Mouse (Mus musculus): ENCODE measurements around the gene Palm2. TPM values are rescaled to one million over a fixed set of nuclear protein-coding genes. Genes with fewer than 3 reads are reported as not detected.
A peak's percentile ranks its signal among the peaks of the same experiment; 100 is the strongest.

Palm2 gene
- polyA plus RNA-seq, 1 experiment from 2014 or later, result 10.2 TPM

DNA sequence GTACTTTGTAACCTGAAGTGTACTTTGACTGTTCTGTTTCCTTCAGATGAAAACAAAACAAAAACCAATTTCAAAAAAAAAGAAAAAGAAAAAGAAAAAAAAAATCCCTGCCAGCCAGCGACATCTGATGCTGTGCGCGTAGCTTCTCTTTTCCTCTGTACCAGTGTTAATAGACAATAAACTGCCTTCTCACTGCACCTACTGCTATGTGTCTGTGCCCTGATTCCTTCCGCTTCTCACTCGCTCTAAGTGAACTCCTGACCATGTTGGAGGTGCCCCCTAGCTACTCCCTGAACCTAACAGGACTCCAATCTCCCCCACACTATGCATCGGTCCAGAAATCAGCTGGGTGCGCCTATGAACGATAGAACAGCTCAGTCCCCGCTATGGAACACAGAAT is 283.3 kb downstream of the Palm2 start, which contains the start of gene Akap2:
Gene Akap2, plus strand, starts transcription at position 304 of the 400 bp plus-strand sequence.
- Histone ChIP-seq H3K9ac (replicated peaks; ENCODE audit: low read length) (no peak within 1 kb of the TSS), H3K36me3 (ENCODE audit: control insufficient read depth, insufficient read depth, low read length) (no peaks in the 10 kb centered on the region), H3K4me1 (ENCODE audit: control insufficient read depth, insufficient read depth, low read length) (no peaks in the 10 kb centered on the region), H3K27me3 (ENCODE audit: control insufficient read depth, insufficient read depth, low read length) (no peaks in the 10 kb centered on the region), H3K4me2 (ENCODE audit: low read length) (no peak within 1 kb of the TSS), H3K4me3 (replicated peaks; ENCODE audit: low read depth, low read length) (no peak within 1 kb of the TSS), H3K27ac (replicated peaks; ENCODE audit: low read depth, low read length) (no peak within 1 kb of the TSS), H3K9me3 (ENCODE audit: control insufficient read depth, low read length) (no peaks in the 10 kb centered on the region)
- no peak for DNase-seq
- ATAC-seq (ENCODE audit: low FRiP score, low TSS enrichment), result no peak
- WGBS, result 73% methylated on average over 9 of the region's 9 CpGs

DNA sequence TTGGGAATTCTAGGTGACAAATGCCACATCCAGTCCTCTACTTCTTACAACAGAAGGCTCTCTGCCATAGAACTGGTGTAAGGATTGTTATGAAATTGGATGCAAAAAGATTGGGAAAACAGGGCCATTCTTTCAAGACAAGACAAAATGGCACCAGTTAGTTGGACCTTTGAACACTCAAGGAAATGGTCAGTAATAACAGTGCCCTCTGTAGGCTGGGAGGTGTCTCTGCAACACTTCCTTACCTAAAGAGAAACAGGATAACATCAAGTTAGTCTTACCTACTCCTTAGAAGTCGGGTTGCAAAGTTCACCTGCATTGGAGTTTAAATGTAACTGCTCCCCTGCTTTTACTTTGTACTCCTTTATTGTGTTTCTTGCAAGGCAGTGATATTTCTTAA is 285.3 kb downstream of the Palm2 start:
- ATAC-seq (ENCODE audit: low FRiP score, low TSS enrichment) (no peak), DNase-seq (no peak)
- WGBS, result 91% methylated on average over 1 of the region's 1 CpGs
- no peak overlapping the region for H3K4me3 ChIP-seq (replicated peaks; ENCODE audit: low read depth, low read length)
- no peak overlapping the region for H3K27ac ChIP-seq (replicated peaks; ENCODE audit: low read depth, low read length)
- no peaks in the 10 kb centered on the region for H3K36me3 ChIP-seq (ENCODE audit: control insufficient read depth, insufficient read depth, low read length)
- H3K4me1 ChIP-seq (ENCODE audit: control insufficient read depth, insufficient read depth, low read length), result no peaks in the 10 kb centered on the region
- H3K4me2 ChIP-seq (ENCODE audit: low read length), result no peak overlapping the region
- H3K27me3 ChIP-seq (ENCODE audit: control insufficient read depth, insufficient read depth, low read length), result no peaks in the 10 kb centered on the region
- no peak overlapping the region for H3K9ac ChIP-seq (replicated peaks; ENCODE audit: low read length)
- H3K9me3 ChIP-seq (ENCODE audit: control insufficient read depth, low read length), result no peaks in the 10 kb centered on the region

DNA sequence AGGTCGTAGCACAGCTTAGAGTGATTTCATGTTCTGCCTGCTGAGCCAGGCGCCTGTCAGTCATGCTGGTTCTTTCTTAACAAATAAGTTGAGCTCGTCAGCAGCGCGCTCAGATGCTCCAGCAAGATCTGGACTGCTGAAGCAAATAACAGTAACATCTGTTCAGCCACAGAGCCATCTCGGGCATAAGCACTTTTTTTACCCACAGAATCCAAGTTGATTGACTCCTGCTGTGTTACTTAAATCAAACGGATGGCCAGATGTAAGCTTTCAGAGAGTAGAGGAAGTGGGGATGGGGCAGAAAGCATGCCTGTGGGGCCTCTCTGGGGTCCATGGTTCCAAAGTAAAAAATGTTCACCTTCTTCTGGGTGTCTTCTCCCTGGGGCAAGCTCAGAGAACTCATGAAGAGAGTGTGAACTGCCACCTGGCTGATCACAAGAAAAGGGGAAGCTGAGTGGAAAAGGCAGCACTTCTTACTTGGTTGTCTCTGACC is 286.9 kb downstream of the Palm2 start:
- no peaks in the 10 kb centered on the region for H3K27me3 ChIP-seq (ENCODE audit: control insufficient read depth, insufficient read depth, low read length)
- 17% methylated on average over 7 of the region's 7 CpGs for WGBS
- no peak for ATAC-seq (ENCODE audit: low FRiP score, low TSS enrichment)
- peak; percentile 44 for DNase-seq
- H3K4me3 ChIP-seq (replicated peaks; ENCODE audit: low read depth, low read length), result no peak overlapping the region
- no peaks in the 10 kb centered on the region for H3K9me3 ChIP-seq (ENCODE audit: control insufficient read depth, low read length)
- no peak overlapping the region for H3K9ac ChIP-seq (replicated peaks; ENCODE audit: low read length)
- H3K4me1 ChIP-seq (ENCODE audit: control insufficient read depth, insufficient read depth, low read length), result no peaks in the 10 kb centered on the region
- H3K27ac ChIP-seq (replicated peaks; ENCODE audit: low read depth, low read length), result no peak overlapping the region
- no peak overlapping the region for H3K4me2 ChIP-seq (ENCODE audit: low read length)
- H3K36me3 ChIP-seq (ENCODE audit: control insufficient read depth, insufficient read depth, low read length), result no peaks in the 10 kb centered on the region

DNA sequence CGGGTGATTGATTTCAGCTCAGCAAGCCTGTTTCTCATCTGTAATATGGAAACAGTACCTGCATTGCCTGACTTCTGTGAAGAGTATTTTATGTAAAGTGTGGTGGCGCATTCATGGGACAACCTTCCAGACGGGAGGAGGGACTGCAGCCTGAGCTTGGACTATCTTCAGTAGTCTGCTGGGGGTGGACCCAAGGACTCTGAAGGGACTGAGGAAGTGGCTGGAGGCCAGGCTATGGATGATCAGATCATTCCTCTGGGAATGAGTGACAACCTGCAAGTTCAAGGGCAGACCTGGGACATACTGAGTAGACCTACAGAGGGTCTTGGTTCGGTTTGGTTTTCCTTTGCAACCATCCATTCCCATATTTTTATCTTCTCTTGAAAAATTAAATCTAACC is 288.2 kb downstream of the Palm2 start:
- no peak overlapping the region for H3K27ac ChIP-seq (replicated peaks; ENCODE audit: low read depth, low read length)
- no peak overlapping the region for H3K9ac ChIP-seq (replicated peaks; ENCODE audit: low read length)
- no peak overlapping the region for H3K4me2 ChIP-seq (ENCODE audit: low read length)
- no peaks in the 10 kb centered on the region for H3K9me3 ChIP-seq (ENCODE audit: control insufficient read depth, low read length)
- H3K27me3 ChIP-seq (ENCODE audit: control insufficient read depth, insufficient read depth, low read length), result no peaks in the 10 kb centered on the region
- ATAC-seq (ENCODE audit: low FRiP score, low TSS enrichment) (no peak), DNase-seq (no peak)
- H3K4me1 ChIP-seq (ENCODE audit: control insufficient read depth, insufficient read depth, low read length), result no peaks in the 10 kb centered on the region
- H3K36me3 ChIP-seq (ENCODE audit: control insufficient read depth, insufficient read depth, low read length), result no peaks in the 10 kb centered on the region
- H3K4me3 ChIP-seq (replicated peaks; ENCODE audit: low read depth, low read length), result no peak overlapping the region
- WGBS, result 91% methylated on average over 4 of the region's 4 CpGs

DNA sequence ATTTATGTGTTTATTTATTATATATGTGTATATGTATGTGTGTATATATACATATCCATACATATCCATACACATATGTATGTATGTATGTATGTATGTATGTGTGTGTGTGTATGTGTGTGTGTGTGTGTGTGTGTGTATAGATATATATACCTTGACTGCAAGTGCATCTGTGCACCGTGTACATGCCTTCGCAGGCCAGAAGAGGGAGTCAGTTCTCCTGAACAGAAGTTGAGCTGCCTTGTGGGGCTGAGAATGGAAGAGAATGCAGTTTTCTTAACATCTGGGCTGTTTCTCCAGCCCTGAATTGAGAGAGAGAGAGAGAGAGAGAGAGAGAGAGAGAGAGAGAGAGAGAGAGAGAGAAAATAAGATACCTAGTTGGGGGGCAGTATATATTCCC is 289.6 kb downstream of the Palm2 start:
- no peaks in the 10 kb centered on the region for H3K36me3 ChIP-seq (ENCODE audit: control insufficient read depth, insufficient read depth, low read length)
- 44% methylated on average over 2 of the region's 2 CpGs for WGBS
- no peak overlapping the region for H3K4me3 ChIP-seq (replicated peaks; ENCODE audit: low read depth, low read length)
- H3K9me3 ChIP-seq (ENCODE audit: control insufficient read depth, low read length), result no peaks in the 10 kb centered on the region
- DNase-seq, result no peak
- no peak overlapping the region for H3K9ac ChIP-seq (replicated peaks; ENCODE audit: low read length)
- no peaks in the 10 kb centered on the region for H3K4me1 ChIP-seq (ENCODE audit: control insufficient read depth, insufficient read depth, low read length)
- no peak overlapping the region for H3K27ac ChIP-seq (replicated peaks; ENCODE audit: low read depth, low read length)
- H3K4me2 ChIP-seq (ENCODE audit: low read length), result no peak overlapping the region
- no peak for ATAC-seq (ENCODE audit: low FRiP score, low TSS enrichment)
- H3K27me3 ChIP-seq (ENCODE audit: control insufficient read depth, insufficient read depth, low read length), result no peaks in the 10 kb centered on the region

DNA sequence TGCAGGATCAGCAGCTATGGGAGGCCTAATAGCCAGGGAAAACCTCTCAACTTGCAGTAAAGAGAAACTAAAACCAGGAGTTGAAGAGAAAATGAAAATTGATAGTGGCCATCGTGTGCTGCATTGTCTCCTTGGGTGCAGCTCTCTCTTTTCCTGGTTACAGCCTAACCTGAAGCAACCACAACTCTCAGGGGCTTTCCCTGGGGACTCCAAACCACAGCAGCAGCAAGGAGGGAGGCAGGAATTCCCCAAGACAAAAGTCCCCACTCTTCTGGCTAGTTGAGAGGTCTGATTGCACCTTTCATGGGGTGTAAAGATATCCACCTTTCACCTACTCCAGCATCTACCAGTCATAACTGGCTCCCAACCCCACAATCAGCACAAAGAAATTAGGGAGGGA is 291.5 kb downstream of the Palm2 start:
- Histone ChIP-seq H3K9me3 (ENCODE audit: control insufficient read depth, low read length) (no peaks in the 10 kb centered on the region), H3K36me3 (ENCODE audit: control insufficient read depth, insufficient read depth, low read length) (no peaks in the 10 kb centered on the region), H3K27ac (replicated peaks; ENCODE audit: low read depth, low read length) (no peak overlapping the region), H3K27me3 (ENCODE audit: control insufficient read depth, insufficient read depth, low read length) (no peaks in the 10 kb centered on the region), H3K9ac (replicated peaks; ENCODE audit: low read length) (no peak overlapping the region), H3K4me2 (ENCODE audit: low read length) (no peak overlapping the region), H3K4me1 (ENCODE audit: control insufficient read depth, insufficient read depth, low read length) (no peaks in the 10 kb centered on the region), H3K4me3 (replicated peaks; ENCODE audit: low read depth, low read length) (no peak overlapping the region)
- DNase-seq (no peak), ATAC-seq (ENCODE audit: low FRiP score, low TSS enrichment) (no peak)
- 84% methylated on average over 1 of the region's 1 CpGs for WGBS

DNA sequence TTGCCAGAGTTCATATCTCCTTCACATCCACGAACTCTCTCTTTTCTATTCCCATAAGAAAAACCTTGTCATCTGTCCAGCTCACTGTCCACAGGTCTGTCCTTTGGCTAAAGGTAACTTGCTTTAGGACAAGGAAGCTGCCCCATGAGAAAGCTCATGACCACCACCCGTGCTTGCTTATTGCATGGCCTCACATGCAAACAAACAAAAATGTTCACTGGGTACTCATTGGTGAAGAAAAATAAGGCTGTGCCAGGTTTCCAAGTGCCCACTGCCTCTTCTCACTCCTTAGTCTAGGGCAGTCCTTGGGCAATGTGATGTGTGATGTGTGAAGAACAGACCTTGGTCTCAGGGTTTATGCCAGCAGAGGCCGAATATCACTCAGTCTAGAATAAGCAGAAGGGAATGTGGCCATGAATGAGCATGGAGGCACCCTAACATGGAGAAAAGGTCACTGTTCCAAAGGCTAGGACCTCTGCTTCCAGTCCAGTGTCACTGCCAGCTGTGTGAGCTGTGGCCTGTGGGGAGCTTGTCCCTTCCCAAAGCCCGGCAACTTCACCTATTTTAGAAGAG is 294.6 kb downstream of the Palm2 start:
- 84% methylated on average over 4 of the region's 4 CpGs for WGBS
- no peaks in the 10 kb centered on the region for H3K36me3 ChIP-seq (ENCODE audit: control insufficient read depth, insufficient read depth, low read length)
- DNase-seq, result no peak

DNA sequence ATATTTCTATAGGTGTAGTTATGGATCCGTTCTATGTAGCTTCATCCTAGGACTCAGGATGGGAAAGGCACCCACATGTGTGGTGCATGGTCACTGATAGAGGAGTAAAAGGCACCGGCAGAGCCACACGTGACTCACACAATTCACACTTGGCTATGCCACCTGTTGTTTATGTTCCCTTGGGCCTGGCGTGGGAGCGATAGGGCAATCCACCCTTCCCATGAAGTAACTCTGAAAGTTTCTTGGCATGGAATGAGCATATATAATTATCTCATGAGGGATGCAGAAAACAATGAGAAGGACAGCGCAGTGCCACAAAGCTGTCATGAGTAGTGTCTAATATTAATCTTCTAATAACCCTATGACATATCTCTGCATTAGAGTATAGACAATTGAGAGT is 296.0 kb downstream of the Palm2 start:
- no peak overlapping the region for H3K4me2 ChIP-seq (ENCODE audit: low read length)
- H3K27me3 ChIP-seq (ENCODE audit: control insufficient read depth, insufficient read depth, low read length), result no peaks in the 10 kb centered on the region
- no peak overlapping the region for H3K27ac ChIP-seq (replicated peaks; ENCODE audit: low read depth, low read length)
- no peak overlapping the region for H3K9ac ChIP-seq (replicated peaks; ENCODE audit: low read length)
- no peaks in the 10 kb centered on the region for H3K4me1 ChIP-seq (ENCODE audit: control insufficient read depth, insufficient read depth, low read length)
- WGBS, result 96% methylated on average over 6 of the region's 6 CpGs
- H3K4me3 ChIP-seq (replicated peaks; ENCODE audit: low read depth, low read length), result no peak overlapping the region
- H3K36me3 ChIP-seq (ENCODE audit: control insufficient read depth, insufficient read depth, low read length), result no peaks in the 10 kb centered on the region
- no peaks in the 10 kb centered on the region for H3K9me3 ChIP-seq (ENCODE audit: control insufficient read depth, low read length)
- ATAC-seq (ENCODE audit: low FRiP score, low TSS enrichment), result no peak
- DNase-seq, result no peak

More for the DNA sequence above, 294.6 kb downstream of the Palm2 start:
- no peaks in the 10 kb centered on the region for H3K4me1 ChIP-seq (ENCODE audit: control insufficient read depth, insufficient read depth, low read length)
- ATAC-seq (ENCODE audit: low FRiP score, low TSS enrichment), result no peak
- no peak overlapping the region for H3K4me2 ChIP-seq (ENCODE audit: low read length)
- no peaks in the 10 kb centered on the region for H3K27me3 ChIP-seq (ENCODE audit: control insufficient read depth, insufficient read depth, low read length)
- H3K9ac ChIP-seq (replicated peaks; ENCODE audit: low read length), result no peak overlapping the region
- H3K4me3 ChIP-seq (replicated peaks; ENCODE audit: low read depth, low read length), result no peak overlapping the region
- H3K9me3 ChIP-seq (ENCODE audit: control insufficient read depth, low read length), result no peaks in the 10 kb centered on the region
- H3K27ac ChIP-seq (replicated peaks; ENCODE audit: low read depth, low read length), result no peak overlapping the region

DNA sequence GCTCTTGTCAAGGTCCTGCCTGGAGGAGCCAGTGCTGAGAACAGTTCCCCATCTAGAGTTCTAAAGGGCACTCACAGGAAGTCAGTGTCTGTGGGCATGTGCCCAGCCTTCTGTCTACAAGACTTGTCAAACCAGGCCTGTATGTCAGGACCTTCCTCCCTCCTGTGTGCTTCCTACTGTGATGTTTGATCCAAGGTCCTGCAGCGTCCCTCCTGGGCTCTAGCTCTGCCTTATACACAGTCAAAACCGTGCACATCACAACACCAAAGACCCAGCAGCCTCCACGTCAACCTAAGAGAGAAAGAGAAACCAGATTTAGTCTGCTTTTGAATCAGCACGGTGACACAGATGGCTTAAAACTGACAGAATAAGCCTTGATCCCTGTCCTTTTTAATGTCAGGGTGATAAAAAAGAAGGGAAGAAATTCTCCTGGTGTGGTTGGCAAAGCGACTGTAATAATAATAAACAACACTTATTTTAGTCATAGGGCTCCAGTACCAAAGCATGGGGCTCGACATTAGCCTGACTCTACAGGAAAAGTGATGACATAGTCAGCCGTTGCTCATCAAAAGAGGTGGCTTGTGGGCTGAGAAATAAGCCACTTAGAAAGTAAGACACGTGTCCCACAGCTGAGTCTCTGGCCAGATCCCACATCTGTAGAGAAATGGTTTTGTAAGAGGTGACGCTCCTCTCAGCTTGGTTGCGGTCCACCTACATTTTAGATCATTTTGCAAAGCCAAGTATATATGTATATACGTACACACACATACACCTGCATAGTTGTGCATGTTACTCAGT is 297.0 kb downstream of the Palm2 start:
- H3K36me3 ChIP-seq (ENCODE audit: control insufficient read depth, insufficient read depth, low read length), result no peaks in the 10 kb centered on the region
- 79% methylated on average over 11 of the region's 11 CpGs for WGBS
- H3K9me3 ChIP-seq (ENCODE audit: control insufficient read depth, low read length), result no peaks in the 10 kb centered on the region
- H3K4me1 ChIP-seq (ENCODE audit: control insufficient read depth, insufficient read depth, low read length), result no peaks in the 10 kb centered on the region
- no peaks in the 10 kb centered on the region for H3K27me3 ChIP-seq (ENCODE audit: control insufficient read depth, insufficient read depth, low read length)
- DNase-seq, result no peak
- H3K27ac ChIP-seq (replicated peaks; ENCODE audit: low read depth, low read length), result no peak overlapping the region
- H3K4me3 ChIP-seq (replicated peaks; ENCODE audit: low read depth, low read length), result no peak overlapping the region
- no peak for ATAC-seq (ENCODE audit: low FRiP score, low TSS enrichment)
- H3K9ac ChIP-seq (replicated peaks; ENCODE audit: low read length), result no peak overlapping the region
- H3K4me2 ChIP-seq (ENCODE audit: low read length), result no peak overlapping the region
